1 mouse cellular context compared by ENCODE assay signal in the genomic region with DNA sequence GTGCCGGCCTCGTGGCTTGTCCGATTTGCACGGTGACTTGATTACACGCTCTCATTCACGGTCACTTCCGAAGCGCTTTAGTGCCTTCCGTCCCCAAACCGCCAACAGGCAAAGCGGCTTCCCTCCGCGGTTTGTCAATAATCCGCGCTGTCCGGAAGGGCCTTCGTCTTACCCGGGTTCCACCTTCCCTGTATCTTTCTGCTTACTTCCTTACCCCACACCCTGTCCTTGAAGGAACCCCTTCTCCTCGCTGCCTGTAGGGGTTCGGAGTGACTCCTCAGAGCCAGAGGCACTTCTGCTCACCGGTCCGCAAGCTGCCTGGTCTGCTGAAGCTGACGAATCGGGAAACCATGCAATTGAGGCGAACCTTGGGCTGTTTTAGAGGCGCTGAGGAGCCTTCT.
TF ChIP-seq lines count a peak whose summit lies in the region.

No protein-coding gene starts in this region.

TF ChIP-seq in C2C12, 6 proteins besides CTCF, POLR2A, EP300 and RAD21:
- TF ChIP-seq MAX (IDR thresholded peaks at IDR 0.05) (peak; percentile 42), MYOG (IDR thresholded peaks at IDR 0.05; ENCODE audit: control insufficient read depth, extremely low read depth, insufficient read length) (no peak), CEBPB (IDR thresholded peaks at IDR 0.05; ENCODE audit: low read depth) (no peak)
